Mouse (Mus musculus): ENCODE measurements around the gene Irf2bpl. TPM values are rescaled to one million over a fixed set of nuclear protein-coding genes. Genes with fewer than 3 reads are reported as not detected.

Irf2bpl gene
- total and polyA plus RNA-seq, 3 experiments, result 20.1 to 36.9 (median 32.6) TPM

GRCm38 (mm10) chr12:86896441-86896890 lies 11.9 kb upstream of the Irf2bpl start:
- peaks cover 29% of the 10 kb centered on the region for H3K4me1 ChIP-seq (ENCODE audit: control insufficient read depth, insufficient read depth, low read length)
- H3K9ac ChIP-seq (ENCODE audit: low read depth, low read length), result peak overlapping the region; percentile 60
- 9% methylated on average over 7 of the region's 7 CpGs for WGBS
- peak; percentile 50 for DNase-seq
- H3K79me2 ChIP-seq (replicated peaks; ENCODE audit: control insufficient read depth, insufficient read depth, low read length), result no peaks in the 10 kb centered on the region
- peaks cover 13% of the 10 kb centered on the region for H3K36me3 ChIP-seq (ENCODE audit: control insufficient read depth, insufficient read depth, low read length)
- intact Hi-C loops (cut with DNase I), result no loop called here
- no peak overlapping the region for H3K4me3 ChIP-seq
- H3K27ac ChIP-seq, result peak overlapping the region; percentile 91
- H3K27me3 ChIP-seq (ENCODE audit: control insufficient read depth, insufficient read depth, low read length), result no peaks in the 10 kb centered on the region
- 0 out of 2 replicates have a peak, but pooled peaks have one; percentile 10 for TF ChIP-seq EP300 (IDR thresholded peaks at IDR 0.05; ENCODE audit: insufficient read depth, low read depth, low read length)
- TF ChIP-seq POLR2A (IDR thresholded peaks at IDR 0.05; ENCODE audit: insufficient read depth, low read depth, low read length), result no peak

GRCm38 (mm10) chr12:86895703-86896409 lies 11.3 kb upstream of the Irf2bpl start:
- intact Hi-C loops (cut with DNase I), result no loop called here
- H3K4me3 ChIP-seq, result no peak overlapping the region
- DNase-seq, result no peak
- peaks cover 32% of the 10 kb centered on the region for H3K4me1 ChIP-seq (ENCODE audit: control insufficient read depth, insufficient read depth, low read length)
- H3K27me3 ChIP-seq (ENCODE audit: control insufficient read depth, insufficient read depth, low read length), result no peaks in the 10 kb centered on the region
- H3K27ac ChIP-seq, result peak overlapping the region; percentile 91
- no peaks in the 10 kb centered on the region for H3K79me2 ChIP-seq (replicated peaks; ENCODE audit: control insufficient read depth, insufficient read depth, low read length)
- 55% methylated on average over 4 of the region's 4 CpGs for WGBS
- TF ChIP-seq CTCF (IDR thresholded peaks at IDR 0.05) (no peak), POLR2A (IDR thresholded peaks at IDR 0.05; ENCODE audit: insufficient read depth, low read depth, low read length) (no peak), EP300 (IDR thresholded peaks at IDR 0.05; ENCODE audit: insufficient read depth, low read depth, low read length) (no peak)
- H3K9ac ChIP-seq (ENCODE audit: low read depth, low read length), result no peak overlapping the region
- peaks cover 13% of the 10 kb centered on the region for H3K36me3 ChIP-seq (ENCODE audit: control insufficient read depth, insufficient read depth, low read length)

- H3K4me3 ChIP-seq, result peak overlapping the region; percentile 34
- intact Hi-C loops (cut with DNase I), result loop anchor here (5.0 kb wide), 1 partner anchor 37 kb away; no protein-coding TSS in a partner anchor
- no peaks in the 10 kb centered on the region for H3K79me2 ChIP-seq (replicated peaks; ENCODE audit: control insufficient read depth, insufficient read depth, low read length)
- peaks cover 13% of the 10 kb centered on the region for H3K36me3 ChIP-seq (ENCODE audit: control insufficient read depth, insufficient read depth, low read length)
- peaks cover 31% of the 10 kb centered on the region for H3K4me1 ChIP-seq (ENCODE audit: control insufficient read depth, insufficient read depth, low read length)
- 0 out of 2 replicates have a peak, but pooled peaks have one; percentile 7 for TF ChIP-seq EP300 (IDR thresholded peaks at IDR 0.05; ENCODE audit: insufficient read depth, low read depth, low read length)
- TF ChIP-seq POLR2A (IDR thresholded peaks at IDR 0.05; ENCODE audit: insufficient read depth, low read depth, low read length), result no peak
- no peak for TF ChIP-seq CTCF (IDR thresholded peaks at IDR 0.05)
- WGBS, result 3% methylated on average over 12 of the region's 12 CpGs
- no peaks in the 10 kb centered on the region for H3K27me3 ChIP-seq (ENCODE audit: control insufficient read depth, insufficient read depth, low read length)
- DNase-seq, result peak in 1 of 2 experiments; percentile 68
- H3K27ac ChIP-seq, result peak overlapping the region; percentile 91
- H3K9ac ChIP-seq (ENCODE audit: low read depth, low read length), result peak overlapping the region; percentile 67
Observed at GRCm38 (mm10) chr12:86894841-86895428, 10.3 kb upstream of the Irf2bpl start.

- peak overlapping the region; percentile 34 for H3K4me3 ChIP-seq
- H3K27me3 ChIP-seq (ENCODE audit: control insufficient read depth, insufficient read depth, low read length), result no peaks in the 10 kb centered on the region
- peaks cover 13% of the 10 kb centered on the region for H3K36me3 ChIP-seq (ENCODE audit: control insufficient read depth, insufficient read depth, low read length)
- peak; percentile 95 to 96 for DNase-seq
- intact Hi-C loops (cut with DNase I), result loop anchor here (5.0 kb wide), 1 partner anchor 38 kb away; no protein-coding TSS in a partner anchor
- WGBS, result under 1% methylated on average over 24 of the region's 26 CpGs
- H3K9ac ChIP-seq (ENCODE audit: low read depth, low read length), result peak overlapping the region; percentile 69
- peak overlapping the region; percentile 91 for H3K27ac ChIP-seq
- H3K4me1 ChIP-seq (ENCODE audit: control insufficient read depth, insufficient read depth, low read length), result peaks cover 31% of the 10 kb centered on the region
- TF ChIP-seq POLR2A (IDR thresholded peaks at IDR 0.05; ENCODE audit: insufficient read depth, low read depth, low read length), result no peak
- peak; percentile 77 for TF ChIP-seq EP300 (IDR thresholded peaks at IDR 0.05; ENCODE audit: insufficient read depth, low read depth, low read length)
- TF ChIP-seq CTCF (IDR thresholded peaks at IDR 0.05), result no peak
- no peaks in the 10 kb centered on the region for H3K79me2 ChIP-seq (replicated peaks; ENCODE audit: control insufficient read depth, insufficient read depth, low read length)
Observed at GRCm38 (mm10) chr12:86894184-86894839, 9.7 kb upstream of the Irf2bpl start.

- Histone ChIP-seq H3K79me2 (replicated peaks; ENCODE audit: control insufficient read depth, insufficient read depth, low read length) (no peaks in the 10 kb centered on the region), H3K27me3 (ENCODE audit: control insufficient read depth, insufficient read depth, low read length) (no peaks in the 10 kb centered on the region), H3K36me3 (ENCODE audit: control insufficient read depth, insufficient read depth, low read length) (peaks cover 10% of the 10 kb centered on the region), H3K4me3 (peak overlapping the region; percentile 5), H3K9ac (ENCODE audit: low read depth, low read length) (peak overlapping the region; percentile 69), H3K4me1 (ENCODE audit: control insufficient read depth, insufficient read depth, low read length) (peaks cover 32% of the 10 kb centered on the region), H3K27ac (peak overlapping the region; percentile 91)
- DNase-seq, result peak; percentile 59 to 70
- intact Hi-C loops (cut with DNase I), result loop anchor here (2.0 to 5.0 kb wide), 2 partner anchors 39 to 61 kb away; no protein-coding TSS in a partner anchor
- TF ChIP-seq EP300 (IDR thresholded peaks at IDR 0.05; ENCODE audit: insufficient read depth, low read depth, low read length), result no peak
- TF ChIP-seq POLR2A (IDR thresholded peaks at IDR 0.05; ENCODE audit: insufficient read depth, low read depth, low read length), result peak; percentile 73; the same call in 1 of the 2 replicates
- TF ChIP-seq CTCF (IDR thresholded peaks at IDR 0.05), result no peak
- WGBS, result 3% methylated on average over 20 of the region's 20 CpGs
Observed at GRCm38 (mm10) chr12:86893326-86894183, 9.0 kb upstream of the Irf2bpl start.
